Mouse (Mus musculus): ENCODE data around the gene Gm3402.
"Not testable (repeated sequence)": the region's sequence is repeated elsewhere in the genome, so short reads cannot be mapped to it uniquely, and the experiment has no call there.

Gm3402 gene

DNA sequence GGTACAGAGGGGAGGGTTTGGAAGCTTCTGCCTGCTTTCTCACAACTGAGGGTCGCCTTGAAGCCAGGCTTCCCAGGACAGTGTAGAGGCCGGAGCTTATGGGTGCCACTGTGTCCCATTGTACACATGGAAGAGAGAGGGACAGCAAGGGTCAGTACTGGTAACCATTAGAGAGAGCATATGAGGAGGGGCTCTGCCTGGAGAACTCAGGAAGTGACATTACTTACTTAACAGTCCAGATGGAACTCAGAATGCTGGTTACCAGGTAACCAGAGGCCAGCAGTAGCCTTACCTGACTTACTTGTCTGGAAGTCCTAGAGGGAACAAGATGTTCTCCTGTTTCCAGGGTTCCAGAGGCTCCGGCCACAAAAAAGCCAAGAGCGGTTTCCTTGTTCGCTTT, at the start of gene Gm3402:
TSS of gene Gm3402 (plus strand) at position 301 of the 400 bp plus-strand sequence.
- in situ Hi-C loops (cut with MboI): not testable (repeated sequence)

DNA sequence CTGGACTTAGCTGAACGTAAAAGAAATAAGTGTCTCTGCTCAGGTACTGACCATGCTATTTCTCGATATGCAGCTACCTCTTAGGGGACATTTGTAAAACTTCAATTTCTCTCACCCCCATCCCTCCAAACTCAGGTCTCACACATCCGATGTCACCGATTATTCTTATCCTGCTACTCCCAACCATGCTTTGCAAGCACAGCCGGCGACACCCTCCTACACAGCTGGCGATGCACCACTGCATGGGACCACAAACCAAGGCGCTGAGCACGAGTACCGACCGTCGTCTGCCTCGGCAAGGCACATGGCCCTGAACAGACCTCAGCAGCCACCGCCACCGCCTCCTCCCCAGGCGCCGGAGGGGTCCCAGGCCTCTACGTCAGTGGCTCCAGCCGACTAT, 47.3 kb upstream of the Gm3402 start:
- in situ Hi-C loops (cut with MboI): no loop called here

DNA sequence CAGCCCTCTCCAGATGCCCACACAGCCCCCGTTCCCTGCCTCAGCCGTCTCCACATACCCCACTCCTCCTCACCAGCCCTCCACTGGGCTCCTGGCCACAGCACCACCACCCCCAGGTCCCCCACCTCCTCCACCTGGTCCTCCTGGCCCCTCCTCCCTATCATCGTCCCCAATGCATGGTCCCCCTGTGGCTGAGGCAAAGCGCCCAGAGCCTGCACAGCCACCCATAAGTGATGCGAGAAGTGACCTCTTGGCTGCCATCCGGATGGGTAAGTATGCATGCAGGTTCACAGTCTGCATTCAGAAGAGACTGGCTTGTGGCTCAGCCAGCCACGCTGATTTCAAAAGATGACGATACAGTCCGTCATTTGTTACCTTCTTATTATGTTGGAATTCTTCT, 45.6 kb upstream of the Gm3402 start:
- in situ Hi-C loops (cut with MboI): no loop called here

DNA sequence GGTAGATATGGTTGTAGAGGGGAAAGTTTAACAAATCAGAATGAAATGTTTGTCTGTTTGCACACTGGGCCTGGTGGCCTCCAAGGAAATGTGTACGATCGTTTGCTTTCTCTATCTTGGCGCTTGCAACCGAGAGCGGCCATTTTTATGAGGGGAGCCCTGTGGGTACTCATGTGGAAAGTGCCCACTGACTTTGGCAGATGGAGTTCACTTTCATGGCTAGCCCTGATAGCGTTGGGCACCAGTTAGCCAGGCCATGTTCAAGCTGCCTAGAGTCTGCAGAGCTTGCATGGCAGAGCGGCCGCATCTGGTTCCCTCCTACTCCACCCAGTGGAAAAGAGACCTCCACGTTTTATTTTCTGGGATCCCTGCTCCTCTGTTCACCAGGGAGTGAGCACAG, 43.1 kb upstream of the Gm3402 start:
- in situ Hi-C loops (cut with MboI): no loop called here

- in situ Hi-C loops (cut with MboI): no loop called here
These were observed 42.6 kb upstream of the Gm3402 start for GRCm38 (mm10) chr5:146471311-146471710.

- in situ Hi-C loops (cut with MboI): no loop called here
These were observed 42.1 kb upstream of the Gm3402 start for GRCm38 (mm10) chr5:146471821-146472220.

- in situ Hi-C loops (cut with MboI): not testable (repeated sequence)
These were observed 34.4 kb upstream of the Gm3402 start for GRCm38 (mm10) chr5:146479564-146479963.

GRCm38 (mm10) chr5:146481665-146482064, 32.3 kb upstream of the Gm3402 start, which contains the start of gene Gm6408:
Gene Gm6408, plus strand, starts transcription at chr5:146481965.
- in situ Hi-C loops (cut with MboI): not testable (repeated sequence)

DNA sequence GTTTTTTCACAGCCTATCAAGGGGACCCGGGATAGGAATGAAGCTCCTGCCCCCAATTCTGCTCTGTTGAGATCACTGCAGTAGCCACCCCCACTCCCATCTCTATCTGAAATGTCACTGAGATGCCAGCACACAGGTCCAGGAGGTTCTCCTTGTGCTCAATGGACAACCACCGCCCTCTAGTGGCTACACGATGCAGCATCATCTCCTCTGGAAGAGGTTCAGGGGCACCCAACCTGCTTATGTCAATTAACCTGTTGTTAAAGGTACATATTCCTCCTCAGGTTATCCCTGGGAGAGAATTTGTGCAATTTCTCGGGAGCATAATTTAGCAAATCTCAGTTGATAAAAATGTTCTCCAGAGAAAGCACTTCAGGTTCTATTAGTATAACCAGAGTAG, 25.0 kb upstream of the Gm3402 start:
- in situ Hi-C loops (cut with MboI): not testable (repeated sequence)

GRCm38 (mm10) chr5:146491063-146491462, 22.9 kb upstream of the Gm3402 start, which contains the start of gene Gm6370:
Gene Gm6370, plus strand, starts transcription at chr5:146491363.
- in situ Hi-C loops (cut with MboI): not testable (repeated sequence)

GRCm38 (mm10) chr5:146502099-146502498, 11.8 kb upstream of the Gm3402 start, which contains the start of gene 4930449I24Rik:
Gene 4930449I24Rik, plus strand, starts transcription at chr5:146502399.
- in situ Hi-C loops (cut with MboI): not testable (repeated sequence)

DNA sequence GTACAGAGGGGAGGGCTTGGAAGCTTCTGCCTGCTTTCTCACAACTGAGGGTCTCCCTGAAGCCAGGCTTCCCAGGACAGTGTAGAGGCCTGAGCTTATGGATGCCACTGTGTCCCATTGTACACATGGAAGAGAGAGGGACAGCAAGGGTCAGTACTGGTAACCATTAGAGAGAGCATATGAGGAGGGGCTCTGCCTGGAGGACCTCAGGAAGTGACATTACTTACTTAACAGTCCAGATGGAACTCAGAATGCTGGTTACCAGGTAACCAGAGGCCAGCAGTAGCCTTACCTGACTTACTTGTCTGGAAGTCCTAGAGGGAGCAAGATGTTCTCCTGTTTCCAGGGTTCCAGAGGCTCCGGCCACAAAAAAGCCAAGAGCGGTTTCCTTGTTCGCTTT, 11.6 kb downstream of the Gm3402 start, which contains the start of gene Gm3404:
TSS of gene Gm3404 (plus strand) at position 301 of the 400 bp plus-strand sequence.
- in situ Hi-C loops (cut with MboI): not testable (repeated sequence)

- in situ Hi-C loops (cut with MboI): not testable (repeated sequence)
These were observed 23.4 kb downstream of the Gm3402 start, which contains the start of gene Gm3409 for GRCm38 (mm10) chr5:146537347-146537746. Gene Gm3409, plus strand, starts transcription at chr5:146537647.

- in situ Hi-C loops (cut with MboI): loop anchor here (25.0 kb wide), 1 partner anchor 306 kb away; no protein-coding TSS in a partner anchor
These were observed 41.9 kb downstream of the Gm3402 start, which contains the start of gene Gm3415 for GRCm38 (mm10) chr5:146555836-146556235. Gene Gm3415, plus strand, starts transcription at chr5:146556136.

GRCm38 (mm10) chr5:146564259-146564658, 50.3 kb downstream of the Gm3402 start:
- in situ Hi-C loops (cut with MboI): loop anchor here (10.0 to 25.0 kb wide), 2 partner anchors 111 to 298 kb away; no protein-coding TSS in a partner anchor

Measured in mature B cell (primary cell).